Mouse (Mus musculus): ENCODE results near the gene Clec3a. TPM values are rescaled to one million over a fixed set of nuclear protein-coding genes. Genes with fewer than 3 reads are reported as not detected.

Clec3a gene
- polyA plus RNA-seq (2017; shearing (Covaris generic)), result not detected

GRCm38 (mm10) chr8:114417786-114418185, at the start of gene Clec3a:
Gene Clec3a (plus strand): TSS chr8:114418086.

DNA sequence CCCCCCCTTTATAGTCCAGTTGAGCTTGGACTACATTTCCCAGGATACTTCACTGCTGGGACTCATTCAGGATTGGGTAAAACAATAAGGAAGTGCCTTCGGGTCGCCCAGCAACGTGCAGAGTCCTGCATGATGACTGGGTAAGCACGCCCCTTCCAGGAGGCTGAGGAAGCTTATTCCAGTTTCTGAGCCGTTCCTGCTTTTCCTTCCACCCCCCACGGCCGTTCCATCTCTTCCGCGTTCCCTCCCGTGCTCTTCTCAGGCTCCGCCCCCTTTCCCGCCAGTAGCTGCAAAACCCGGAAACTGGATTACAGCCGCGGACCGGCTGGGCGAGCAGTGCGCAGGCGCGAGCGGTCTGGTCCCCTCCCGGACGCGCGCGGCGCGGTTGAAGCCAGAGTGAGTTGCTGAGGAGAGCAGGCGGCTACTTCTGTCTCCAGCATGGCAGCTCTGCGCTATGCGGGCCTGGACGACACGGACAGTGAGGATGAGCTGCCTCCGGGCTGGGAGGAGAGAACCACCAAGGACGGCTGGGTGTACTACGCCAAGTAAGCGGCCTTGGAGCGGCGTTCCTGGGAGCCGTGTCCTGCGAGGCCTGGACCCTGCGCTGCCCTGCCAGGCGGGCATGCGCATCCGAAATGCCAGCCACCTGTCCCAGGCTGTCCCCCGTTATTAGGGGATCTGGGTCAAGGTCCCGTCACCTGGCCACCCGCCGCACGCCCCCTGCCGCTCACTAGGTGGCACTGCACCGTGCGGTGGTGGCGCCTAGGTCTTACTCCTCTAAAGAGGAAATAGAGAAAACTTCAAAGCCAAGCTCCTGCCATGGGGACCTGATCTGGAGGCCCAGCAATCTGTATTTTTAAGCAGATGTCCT, 21.7 kb downstream of the Clec3a start, which contains the start of gene Wwox:
Gene Wwox (plus strand): TSS at position 322 of the 871 bp plus-strand sequence.

Other genes with a start within 250 kb of the Clec3a start
- gene Vat1l, start 212.5 kb upstream of the Clec3a start, polyA plus RNA-seq (2017; shearing (Covaris generic)), result not detected
- 8.3 TPM for gene Wwox, start 21.6 kb downstream of the Clec3a start, polyA plus RNA-seq (2017; shearing (Covaris generic))

Measured in naive thymus-derived CD4-positive, alpha-beta T cell, adult 5 months (primary cell).